Mouse (Mus musculus) C2C12 (cell line): ENCODE measurements at regions not wholly inside any gene's neighbourhood (a gene's known extent, or its start where the extent isn't known, plus 50 kb on each side); places are given as distances from the start of the nearest gene placed in this dataset.
A peak's percentile ranks its signal among the peaks of the same experiment; 100 is the strongest.

Source experiments
- CEBPB ChIP-seq: IDR thresholded peaks from one replicate; pipeline ENCODE4 v1.6.1; 2011; ENCODE audit warnings: low read depth, mild to moderate bottlenecking, control low read depth, moderate library complexity
- CTCF ChIP-seq: IDR thresholded peaks from one replicate; pipeline ENCODE4 v1.5.1; 2011; ENCODE audit not compliant: control insufficient read depth, insufficient read depth, insufficient read length
- FOSL1 ChIP-seq: IDR thresholded peaks from one replicate; pipeline ENCODE4 v1.8.0; 2011; ENCODE audit warnings: mild to moderate bottlenecking, low read length; ENCODE audit not compliant: poor library complexity, insufficient read depth, severe bottlenecking
- MAX ChIP-seq: IDR thresholded peaks from one replicate; pipeline ENCODE4 v1.6.1; 2011; ENCODE audit warnings: mild to moderate bottlenecking, control low read depth
- MYOD1 ChIP-seq: IDR thresholded peaks from one replicate; pipeline ENCODE4 v1.6.1; 2011; ENCODE audit warnings: low read depth; ENCODE audit not compliant: control insufficient read depth, insufficient read length
- MYOG ChIP-seq: IDR thresholded peaks from one replicate; pipeline ENCODE4 v1.6.1; 2011; ENCODE audit not compliant: control insufficient read depth, insufficient read length; ENCODE audit errors: extremely low read depth
- USF1 ChIP-seq: IDR thresholded peaks from one replicate; pipeline ENCODE4 v1.6.1; 2011; ENCODE audit warnings: low read depth, mild to moderate bottlenecking, control low read depth, moderate library complexity

GRCm38 (mm10) chr1:80018391-80019065, 157.5 kb upstream of the Serpine2 start:
- TF ChIP-seq CTCF: no peak
- TF ChIP-seq USF1: no peak
- TF ChIP-seq CEBPB: no peak
- no peak for TF ChIP-seq MAX
- no peak for TF ChIP-seq MYOG
- peak; percentile 92 for TF ChIP-seq MYOD1
- no peak for TF ChIP-seq FOSL1
